Mouse (Mus musculus) heart, embryonic 15.5 days (tissue): ENCODE measurements around the gene Ifna6. TPM values are rescaled to one million over a fixed set of nuclear protein-coding genes. Genes with fewer than 3 reads are reported as not detected.
"Not testable (repeated sequence)": the region's sequence is repeated elsewhere in the genome, so short reads cannot be mapped to it uniquely, and the experiment has no call there.

Experiments used
- ATAC-seq: fragments of 200-750 bp; cut with Nextera tagmentation; replicated peaks from 2 replicates; pipeline ENCODE4 v1.8.0; 2017; ENCODE audit warnings: low read depth, moderate TSS enrichment; ENCODE audit not compliant: insufficient number of reproducible peaks, insufficient read depth, low FRiP score
- H3K27ac ChIP-seq: fragments of 300-500 bp; sonication (generic); 2 replicates; pipeline ENCODE4 v1.5.1; 2015; ENCODE audit warnings: mild to moderate bottlenecking, inconsistent platforms
- H3K27me3 ChIP-seq: fragments of 300-500 bp; sonication (generic); 2 replicates; pipeline ENCODE4 v1.6.1; 2015; ENCODE audit warnings: inconsistent platforms
- H3K36me3 ChIP-seq: fragments of 300-500 bp; sonication (generic); 2 replicates; pipeline ENCODE4 v1.6.1; 2015; ENCODE audit warnings: mild to moderate bottlenecking, inconsistent platforms
- H3K4me1 ChIP-seq: fragments of 300-500 bp; sonication (generic); replicated peaks from 2 replicates; pipeline ENCODE4 v1.6.1; 2015; ENCODE audit warnings: inconsistent platforms
- H3K4me2 ChIP-seq: fragments of 300-500 bp; sonication (generic); 2 replicates; pipeline ENCODE4 v1.6.1; 2015; ENCODE audit warnings: inconsistent platforms, mild to moderate bottlenecking, moderate library complexity
- H3K4me3 ChIP-seq: fragments of 300-500 bp; sonication (generic); 2 replicates; pipeline ENCODE4 v1.5.1; 2015; ENCODE audit warnings: mild to moderate bottlenecking, inconsistent platforms
- H3K9ac ChIP-seq: fragments of 300-500 bp; sonication (generic); 2 replicates; pipeline ENCODE4 v1.6.1; 2015; ENCODE audit warnings: mild to moderate bottlenecking, inconsistent platforms
- H3K9me3 ChIP-seq: fragments of 300-500 bp; sonication (generic); replicated peaks from 2 replicates; pipeline ENCODE4 v1.6.1; 2016; ENCODE audit warnings: inconsistent platforms
- WGBS: fragments of 180-500 bp; shearing (Covaris S2); methylation state at CpG from one replicate; pipeline ENCODE4 v1.1.7; 2015; ENCODE audit warnings: mixed read lengths; 5-methylcytosine and 5-hydroxymethylcytosine counted together
- polyA plus RNA-seq: library from polyadenylated mRNA; unstranded; fragments of >200 nt; fragmentation: Nextera tagmentation; extraction: Ambion mirVana; gene quantifications from 2 replicates; pipeline ENCODE4 v1.2.1, GENCODE M21; 2015

The Ifna6 gene
- polyA plus RNA-seq, 1 experiment from 2014 or later = not detected

GRCm38 (mm10) chr4:88805231-88805630 is 22.0 kb upstream of the Ifna6 start, which contains the start of gene Gm13288:
Gm13288 (plus strand) TSS chr4:88805531.
- H3K4me1 ChIP-seq, H3K27ac ChIP-seq, H3K9me3 ChIP-seq, H3K9ac ChIP-seq, H3K36me3 ChIP-seq, ATAC-seq: not testable (repeated sequence)
- no CpG with 5 or more reads among the region's 8 CpGs for whole genome bisulfite sequencing
- Histone ChIP-seq H3K4me2 (0 out of 2 replicates have a peak within 1 kb of the TSS, but pooled peaks have one; percentile 43), H3K4me3 (peak within 1 kb of the TSS; percentile 27; the same call in 1 of the 2 replicates), H3K27me3 (peaks cover 10% of the 10 kb centered on the region)

DNA sequence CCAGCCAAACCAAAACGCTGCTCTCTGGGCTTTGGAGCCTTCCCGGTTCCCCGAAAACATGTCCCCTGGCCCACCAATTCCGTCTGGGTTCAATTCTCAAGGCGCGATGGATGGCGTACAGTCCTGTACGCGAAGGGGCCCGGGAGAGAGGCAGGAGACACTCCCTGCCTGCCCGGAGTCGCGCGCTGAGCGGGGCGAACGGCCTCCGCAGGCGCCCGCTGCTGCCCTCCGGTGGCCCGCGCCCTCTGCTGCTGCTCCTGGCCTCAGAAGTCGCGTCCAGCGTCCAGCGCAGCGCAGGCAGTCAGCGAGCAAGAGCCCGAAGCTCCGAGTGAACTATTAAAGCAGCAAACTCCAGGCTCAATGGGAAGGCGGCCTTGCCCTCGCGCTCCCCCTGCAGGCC is 21.5 kb upstream of the Ifna6 start:
- H3K9ac ChIP-seq, ATAC-seq, H3K4me1 ChIP-seq, H3K36me3 ChIP-seq, H3K9me3 ChIP-seq, H3K27ac ChIP-seq: not testable (repeated sequence)
- peak overlapping the region; percentile 27; the same call in 1 of the 2 replicates for H3K4me3 ChIP-seq
- H3K4me2 ChIP-seq = 0 out of 2 replicates have a peak overlapping the region, but pooled peaks have one; percentile 43
- peaks cover 10% of the 10 kb centered on the region for H3K27me3 ChIP-seq
- 3% methylated on average over 7 of the region's 34 CpGs for WGBS

GRCm38 (mm10) chr4:88815928-88816327 is 11.3 kb upstream of the Ifna6 start, which contains the start of gene Ifna7:
Ifna7 (plus strand) TSS chr4:88816228.
- no peak within 1 kb of the TSS for H3K4me2 ChIP-seq
- no peaks in the 10 kb centered on the region for H3K36me3 ChIP-seq
- no peaks in the 10 kb centered on the region for H3K9me3 ChIP-seq
- H3K9ac ChIP-seq = no peak within 1 kb of the TSS
- H3K27ac ChIP-seq = no peak within 1 kb of the TSS
- WGBS = 52% methylated on average over 3 of the region's 3 CpGs
- H3K4me3 ChIP-seq = no peak within 1 kb of the TSS
- no peak for ATAC-seq
- H3K4me1 ChIP-seq = no peaks in the 10 kb centered on the region
- no peaks in the 10 kb centered on the region for H3K27me3 ChIP-seq

DNA sequence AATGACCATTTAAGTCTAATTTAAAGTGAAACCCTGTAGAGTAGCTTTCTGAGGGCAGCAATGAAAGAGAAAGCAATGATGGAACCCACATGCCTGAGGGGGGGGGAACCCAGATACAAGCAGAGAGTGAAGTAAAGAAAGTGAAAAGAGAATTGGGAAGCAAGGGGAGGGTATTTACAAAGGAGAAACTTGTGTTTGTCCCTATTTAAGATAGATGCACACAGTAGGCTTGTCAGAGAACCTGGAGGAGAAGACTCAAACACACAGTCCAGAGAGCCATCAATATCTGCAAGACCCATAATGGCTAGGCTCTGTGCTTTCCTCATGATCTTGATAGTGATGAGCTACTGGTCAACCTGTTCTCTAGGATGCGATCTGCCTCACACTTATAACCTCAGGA is 7.6 kb upstream of the Ifna6 start, which contains the start of gene Ifna11:
Ifna11 (plus strand) TSS at position 301 of the 400 bp plus-strand sequence.
- no peak within 1 kb of the TSS for H3K4me3 ChIP-seq
- no peak for ATAC-seq
- no peak within 1 kb of the TSS for H3K4me2 ChIP-seq
- H3K4me1 ChIP-seq = no peaks in the 10 kb centered on the region
- H3K9ac ChIP-seq = no peak within 1 kb of the TSS
- 73% methylated on average over 1 of the region's 1 CpGs for WGBS
- no peak within 1 kb of the TSS for H3K27ac ChIP-seq
- H3K27me3 ChIP-seq = no peaks in the 10 kb centered on the region
- H3K36me3 ChIP-seq = no peaks in the 10 kb centered on the region
- no peaks in the 10 kb centered on the region for H3K9me3 ChIP-seq

- WGBS = 25% methylated on average over 4 of the region's 4 CpGs
- Histone ChIP-seq H3K4me2 (no peak overlapping the region), H3K27ac (no peak overlapping the region), H3K9ac (no peak overlapping the region), H3K4me3 (no peak overlapping the region), H3K27me3 (no peaks in the 10 kb centered on the region), H3K36me3 (no peaks in the 10 kb centered on the region), H3K4me1 (no peaks in the 10 kb centered on the region), H3K9me3 (no peaks in the 10 kb centered on the region)
- ATAC-seq = no peak
These were observed 4.2 kb upstream of the Ifna6 start for GRCm38 (mm10) chr4:88822995-88823394.

GRCm38 (mm10) chr4:88830523-88830922 is 3.3 kb downstream of the Ifna6 start:
- Histone ChIP-seq H3K4me3 (no peak overlapping the region), H3K27me3 (no peaks in the 10 kb centered on the region), H3K4me2 (no peak overlapping the region), H3K9ac (no peak overlapping the region), H3K36me3 (no peaks in the 10 kb centered on the region), H3K9me3 (no peaks in the 10 kb centered on the region), H3K4me1 (no peaks in the 10 kb centered on the region), H3K27ac (no peak overlapping the region)
- WGBS = 14% methylated on average over 4 of the region's 4 CpGs
- ATAC-seq = no peak

- H3K4me2 ChIP-seq, H3K36me3 ChIP-seq, H3K27ac ChIP-seq, ATAC-seq, H3K27me3 ChIP-seq, H3K4me3 ChIP-seq, H3K9ac ChIP-seq, H3K9me3 ChIP-seq, H3K4me1 ChIP-seq: not testable (repeated sequence)
- 72% methylated on average over 1 of the region's 1 CpGs for WGBS
These were observed 8.0 kb downstream of the Ifna6 start, which contains the start of gene Ifna5 for GRCm38 (mm10) chr4:88835225-88835624. Ifna5 (plus strand) TSS chr4:88835525.

- no peak for ATAC-seq
- Histone ChIP-seq H3K4me3 (no peak overlapping the region), H3K36me3 (no peaks in the 10 kb centered on the region), H3K27ac (no peak overlapping the region), H3K27me3 (no peaks in the 10 kb centered on the region), H3K9ac (no peak overlapping the region), H3K4me1 (no peaks in the 10 kb centered on the region), H3K9me3 (no peaks in the 10 kb centered on the region), H3K4me2 (no peak overlapping the region)
- 38% methylated on average over 3 of the region's 3 CpGs for WGBS
These were observed 11.6 kb downstream of the Ifna6 start for GRCm38 (mm10) chr4:88838828-88839227.

- no peak overlapping the region for H3K9ac ChIP-seq
- no peaks in the 10 kb centered on the region for H3K36me3 ChIP-seq
- no peaks in the 10 kb centered on the region for H3K4me1 ChIP-seq
- 48% methylated on average over 3 of the region's 3 CpGs for WGBS
- no peaks in the 10 kb centered on the region for H3K9me3 ChIP-seq
- ATAC-seq = no peak
- H3K27me3 ChIP-seq = no peaks in the 10 kb centered on the region
- H3K27ac ChIP-seq = no peak overlapping the region
- no peak overlapping the region for H3K4me3 ChIP-seq
- H3K4me2 ChIP-seq = no peak overlapping the region
These were observed 12.8 kb downstream of the Ifna6 start for GRCm38 (mm10) chr4:88840058-88840457.

- no peak for ATAC-seq
- no peak within 1 kb of the TSS for H3K27ac ChIP-seq
- no peak within 1 kb of the TSS for H3K9ac ChIP-seq
- H3K9me3 ChIP-seq = no peaks in the 10 kb centered on the region
- H3K4me1 ChIP-seq = no peaks in the 10 kb centered on the region
- H3K36me3 ChIP-seq = no peaks in the 10 kb centered on the region
- no peak within 1 kb of the TSS for H3K4me2 ChIP-seq
- no peaks in the 10 kb centered on the region for H3K27me3 ChIP-seq
- WGBS = 71% methylated on average over 2 of the region's 2 CpGs
- H3K4me3 ChIP-seq = no peak within 1 kb of the TSS
These were observed 14.3 kb downstream of the Ifna6 start, which contains the start of gene Ifna4 for GRCm38 (mm10) chr4:88841438-88841911. Ifna4 (plus strand) TSS chr4:88841861.

DNA sequence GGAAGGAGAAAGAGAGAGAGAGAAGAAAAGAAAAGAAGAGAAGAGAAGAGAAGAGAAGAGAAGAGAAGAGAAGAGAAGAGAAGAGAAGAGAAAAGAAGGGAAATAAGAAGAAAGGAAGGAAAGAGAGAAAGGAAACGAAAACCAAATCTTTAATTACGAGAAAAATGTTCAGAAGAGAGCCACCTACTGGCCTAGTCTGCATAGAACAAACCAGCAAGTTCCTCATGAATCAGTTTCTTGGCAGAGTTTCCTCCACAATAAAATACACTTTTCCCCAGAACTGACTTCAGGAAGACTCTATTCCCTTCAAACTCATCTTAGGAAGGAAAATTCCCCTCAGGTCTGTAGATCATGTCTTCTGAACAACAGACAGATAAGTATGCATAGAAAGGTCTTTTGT is 18.1 kb downstream of the Ifna6 start:
- no peak overlapping the region for H3K27ac ChIP-seq
- no peak overlapping the region for H3K4me3 ChIP-seq
- H3K4me2 ChIP-seq = no peak overlapping the region
- no peaks in the 10 kb centered on the region; the same call in 1 of the 2 replicates for H3K27me3 ChIP-seq
- no peaks in the 10 kb centered on the region for H3K4me1 ChIP-seq
- no peaks in the 10 kb centered on the region for H3K36me3 ChIP-seq
- no peak overlapping the region for H3K9ac ChIP-seq
- ATAC-seq = no peak
- 47% methylated on average over 2 of the region's 2 CpGs for WGBS
- H3K9me3 ChIP-seq = no peaks in the 10 kb centered on the region

- Histone ChIP-seq H3K9me3 (no peaks in the 10 kb centered on the region), H3K4me2 (no peak within 1 kb of the TSS), H3K4me3 (no peak within 1 kb of the TSS), H3K9ac (no peak within 1 kb of the TSS), H3K36me3 (no peaks in the 10 kb centered on the region), H3K4me1 (no peaks in the 10 kb centered on the region), H3K27me3 (no peaks in the 10 kb centered on the region; the same call in 1 of the 2 replicates), H3K27ac (no peak within 1 kb of the TSS)
- no peak for ATAC-seq
- WGBS = 71% methylated on average over 1 of the region's 1 CpGs
These were observed 22.5 kb downstream of the Ifna6 start, which contains the start of gene Ifna1 for GRCm38 (mm10) chr4:88849698-88850097. Ifna1 (plus strand) TSS chr4:88850087.
